Mouse (Mus musculus): ENCODE results near the gene Adam1a.

GRCm38 (mm10) chr5:121581945-121582344 lies 36.7 kb upstream of the Adam1a start:
- TF ChIP-seq POLR2A (IDR thresholded peaks at IDR 0.05; ENCODE audit: extremely low read depth, insufficient read depth, low read length) = no peak
- no peak for TF ChIP-seq CTCF (IDR thresholded peaks at IDR 0.05; ENCODE audit: low read depth, low read length)
